Mouse (Mus musculus) erythroblast, embryonic 14.5 days (primary cell): ENCODE results near the gene Slc34a3.

ENCODE experiments used
- GATA1 ChIP-seq: IDR thresholded peaks from 2 replicates; pipeline ENCODE4 v1.6.1; 2012; ENCODE audit warnings: low read length, inconsistent platforms, mixed read lengths
- TAL1 ChIP-seq: IDR thresholded peaks from 3 replicates; pipeline ENCODE4 v1.6.1; 2012; ENCODE audit warnings: low read length, inconsistent platforms, mixed read lengths

- TF ChIP-seq TAL1 (no peak), GATA1 (no peak)
These were observed 33.5 kb downstream of the Slc34a3 start for GRCm38 (mm10) chr2:25200631-25201030.
